27 mouse cellular contexts compared by ENCODE assay signal in the genomic region with DNA sequence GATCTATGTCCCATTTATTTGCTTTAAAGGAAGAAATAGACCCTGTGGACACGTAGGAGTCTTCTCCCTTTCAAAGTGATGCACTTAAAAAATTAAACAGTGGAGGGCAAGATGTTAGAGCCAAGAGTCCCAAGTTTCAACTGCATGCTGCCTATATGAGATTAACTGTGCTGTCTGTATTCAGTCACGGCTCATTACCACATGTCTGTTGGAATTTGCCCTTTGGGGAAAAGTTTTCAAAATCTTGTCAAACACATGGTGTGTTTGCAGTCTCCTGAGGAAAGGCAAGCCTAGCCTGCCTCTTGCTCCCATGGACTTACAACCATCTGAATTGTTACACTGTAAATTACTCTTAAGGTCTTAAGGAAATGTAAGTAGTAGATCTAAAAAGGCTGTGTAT.
A peak's percentile ranks its signal among the peaks of the same experiment; 100 is the strongest.
DNase-seq lines count a peak whose midpoint lies in the region; ATAC-seq and TF ChIP-seq lines count a peak whose summit lies in the region.
"Had no signal": no experiment of that assay in that cellular context is flagged by ENCODE, and none has a peak within 500 bp of the region (broad histone marks: within the 10 kb centered on the region; RNA-seq: fewer than 3 reads in every experiment).

No protein-coding gene starts in this region.

- no peak overlapping the region for H3K27ac ChIP-seq in embryonic facial prominence, embryonic 11.5 days (replicated peaks; ENCODE audit: low read depth, low read length)
- no peak overlapping the region for H3K27ac ChIP-seq in embryonic facial prominence, embryonic 10.5 days (replicated peaks)
- H3K27ac ChIP-seq in kidney, postnatal 0 days: no peak overlapping the region
- H3K27ac ChIP-seq in embryonic facial prominence, embryonic 14.5 days (replicated peaks; ENCODE audit: low read depth, low read length): no peak overlapping the region
- H3K27ac ChIP-seq: hindbrain, embryonic 10.5 days; hindbrain, embryonic 15.5 days; limb, embryonic 10.5 days; limb, embryonic 15.5 days; liver, embryonic 13.5 days; midbrain, embryonic 12.5 days; stomach, embryonic 15.5 days had no signal

- H3K4me3 ChIP-seq in embryonic facial prominence, embryonic 11.5 days (ENCODE audit: low read depth, low read length): no peak overlapping the region
- H3K4me3 ChIP-seq in embryonic facial prominence, embryonic 10.5 days: no peak overlapping the region
- H3K4me3 ChIP-seq in kidney, postnatal 0 days (replicated peaks; ENCODE audit: low read depth, low read length): no peak overlapping the region
- no peak overlapping the region for H3K4me3 ChIP-seq in embryonic facial prominence, embryonic 14.5 days (ENCODE audit: low read depth, low read length)
- H3K4me3 ChIP-seq: hindbrain, embryonic 10.5 days; hindbrain, embryonic 15.5 days; limb, embryonic 10.5 days; limb, embryonic 15.5 days; liver, embryonic 13.5 days; midbrain, embryonic 12.5 days; stomach, embryonic 15.5 days had no signal

- DNase-seq in embryonic facial prominence, embryonic 11.5 days (ENCODE audit: low spot score): peak; percentile 56
- DNase-seq in embryonic facial prominence, embryonic 10.5 days (ENCODE audit: low spot score): no peak
- peak; percentile 55 for DNase-seq in kidney, postnatal 0 days (ENCODE audit: low spot score)
- no peak for DNase-seq in kidney, postnatal 25 days
- peak; percentile 34 for DNase-seq in NIH3T3 (ENCODE audit: low read depth)
- peak; percentile 68 for DNase-seq in embryonic facial prominence, embryonic 14.5 days (ENCODE audit: low spot score)
- DNase-seq in adrenal gland, postnatal 36 days: no peak
- DNase-seq: adrenal gland, adult 2 months; cerebellum, adult 2 months; cerebellum, postnatal 25 days; gastrocnemius, postnatal 14 days; heart, postnatal 14 days; kidney, adult 11 months; layer of hippocampus, adult 9-11 months; liver, embryonic 13.5 days; lung, adult 18-20 months; lung, postnatal 10 days; right cerebral cortex, postnatal 25 days; thymus, postnatal 14 days had no signal

- TF ChIP-seq CTCF in kidney, postnatal 0 days (IDR thresholded peaks at IDR 0.05; ENCODE audit: low read depth): no peak

- no peaks in the 10 kb centered on the region for H3K27me3 ChIP-seq in embryonic facial prominence, embryonic 11.5 days (ENCODE audit: control insufficient read depth, insufficient read depth, low read length)
- H3K27me3 ChIP-seq in embryonic facial prominence, embryonic 10.5 days (replicated peaks; ENCODE audit: low read depth, poor library complexity, severe bottlenecking): no peaks in the 10 kb centered on the region
- no peaks in the 10 kb centered on the region for H3K27me3 ChIP-seq in kidney, postnatal 0 days (ENCODE audit: insufficient read depth, low read length)
- no peaks in the 10 kb centered on the region for H3K27me3 ChIP-seq in embryonic facial prominence, embryonic 14.5 days (replicated peaks; ENCODE audit: control insufficient read depth, insufficient read depth, low read length)
- H3K27me3 ChIP-seq: hindbrain, embryonic 15.5 days; limb, embryonic 15.5 days; liver, embryonic 13.5 days; midbrain, embryonic 12.5 days; stomach, embryonic 15.5 days had no signal

- H3K9ac ChIP-seq in embryonic facial prominence, embryonic 11.5 days (replicated peaks; ENCODE audit: low read length): no peak overlapping the region
- no peak overlapping the region for H3K9ac ChIP-seq in kidney, postnatal 0 days (ENCODE audit: low read depth, low read length)
- no peak overlapping the region for H3K9ac ChIP-seq in embryonic facial prominence, embryonic 14.5 days (ENCODE audit: low read depth, low read length)
- H3K9ac ChIP-seq: hindbrain, embryonic 15.5 days; limb, embryonic 15.5 days; liver, embryonic 13.5 days; midbrain, embryonic 12.5 days; stomach, embryonic 15.5 days had no signal

- H3K4me1 ChIP-seq in embryonic facial prominence, embryonic 11.5 days (ENCODE audit: control insufficient read depth, insufficient read depth, low read length): no peaks in the 10 kb centered on the region
- H3K4me1 ChIP-seq in embryonic facial prominence, embryonic 10.5 days: peaks cover 5% of the 10 kb centered on the region; the same call in 1 of the 2 replicates
- H3K4me1 ChIP-seq in kidney, postnatal 0 days (replicated peaks; ENCODE audit: insufficient read depth, low read length): 0 out of 2 replicates have a peak, but pooled peaks cover 4% of the 10 kb centered on the region
- H3K4me1 ChIP-seq in embryonic facial prominence, embryonic 14.5 days (ENCODE audit: control insufficient read depth, insufficient read depth, low read length): peaks cover 3% of the 10 kb centered on the region; the same call in 1 of the 2 replicates
- H3K4me1 ChIP-seq: hindbrain, embryonic 10.5 days; hindbrain, embryonic 15.5 days; limb, embryonic 10.5 days; liver, embryonic 13.5 days; midbrain, embryonic 12.5 days; stomach, embryonic 15.5 days had no signal

- H3K9me3 ChIP-seq in embryonic facial prominence, embryonic 11.5 days (replicated peaks; ENCODE audit: control insufficient read depth, low read length): no peaks in the 10 kb centered on the region
- no peaks in the 10 kb centered on the region for H3K9me3 ChIP-seq in embryonic facial prominence, embryonic 10.5 days
- H3K9me3 ChIP-seq in kidney, postnatal 0 days (replicated peaks; ENCODE audit: low read length): no peaks in the 10 kb centered on the region
- H3K9me3 ChIP-seq in embryonic facial prominence, embryonic 14.5 days (ENCODE audit: control insufficient read depth, low read length): no peaks in the 10 kb centered on the region
- H3K9me3 ChIP-seq: hindbrain, embryonic 10.5 days; hindbrain, embryonic 15.5 days; limb, embryonic 10.5 days; limb, embryonic 15.5 days; liver, embryonic 13.5 days; midbrain, embryonic 12.5 days; stomach, embryonic 15.5 days had no signal

- H3K36me3 ChIP-seq in embryonic facial prominence, embryonic 11.5 days (replicated peaks; ENCODE audit: control insufficient read depth, insufficient read depth, low read depth, low read length): no peaks in the 10 kb centered on the region
- H3K36me3 ChIP-seq in embryonic facial prominence, embryonic 10.5 days (replicated peaks): no peaks in the 10 kb centered on the region
- H3K36me3 ChIP-seq in kidney, postnatal 0 days (ENCODE audit: insufficient read depth, low read length): no peaks in the 10 kb centered on the region
- no peaks in the 10 kb centered on the region for H3K36me3 ChIP-seq in embryonic facial prominence, embryonic 14.5 days (ENCODE audit: control insufficient read depth, insufficient read depth, low read length)
- H3K36me3 ChIP-seq: hindbrain, embryonic 10.5 days; hindbrain, embryonic 15.5 days; limb, embryonic 10.5 days; limb, embryonic 15.5 days; liver, embryonic 13.5 days; midbrain, embryonic 12.5 days; stomach, embryonic 15.5 days had no signal

- ATAC-seq in embryonic facial prominence, embryonic 11.5 days (replicated peaks; ENCODE audit: insufficient number of reproducible peaks, low FRiP score, low TSS enrichment, low read depth): no peak
- no peak for ATAC-seq in kidney, postnatal 0 days (replicated peaks; ENCODE audit: low FRiP score, low read depth)
- peak; percentile 33; the same call in 1 of the 2 replicates for ATAC-seq in embryonic facial prominence, embryonic 14.5 days (ENCODE audit: low read depth)
- ATAC-seq: forebrain, embryonic 14.5 days; inflammation-experienced regulatory T-cells, adult 6 months had no signal

- H3K4me2 ChIP-seq in embryonic facial prominence, embryonic 11.5 days (ENCODE audit: low read depth, low read length): no peak overlapping the region
- no peak overlapping the region for H3K4me2 ChIP-seq in kidney, postnatal 0 days (ENCODE audit: low read length)
- no peak overlapping the region for H3K4me2 ChIP-seq in embryonic facial prominence, embryonic 14.5 days (ENCODE audit: low read depth, low read length)
- H3K4me2 ChIP-seq: hindbrain, embryonic 15.5 days; limb, embryonic 15.5 days; liver, embryonic 13.5 days; midbrain, embryonic 12.5 days; stomach, embryonic 15.5 days had no signal

- WGBS in embryonic facial prominence, embryonic 11.5 days: 18% methylated on average over 2 of the region's 2 CpGs
- WGBS in embryonic facial prominence, embryonic 10.5 days: 42% methylated on average over 2 of the region's 2 CpGs
- 17% methylated on average over 2 of the region's 2 CpGs for WGBS in kidney, postnatal 0 days
- WGBS in embryonic facial prominence, embryonic 14.5 days: 20% methylated on average over 2 of the region's 2 CpGs

Comparison
In these comparisons a context has a peak if more than half of its experiments do, and no peak if none do; other contexts are left out.
1. DNase-seq: peak in embryonic facial prominence, embryonic 11.5 days (single experiment), kidney, postnatal 0 days (single experiment), NIH3T3 (single experiment) and embryonic facial prominence, embryonic 14.5 days (single experiment); none in embryonic facial prominence, embryonic 10.5 days (single experiment), kidney, postnatal 25 days (0 of 2) and adrenal gland, postnatal 36 days (0 of 2).